Mouse (Mus musculus) forebrain, embryonic 15.5 days (tissue): ENCODE results near the gene Rtbdn. TPM values are rescaled to one million over a fixed set of nuclear protein-coding genes. Genes with fewer than 3 reads are reported as not detected.

Experiments
- ATAC-seq: fragments of 200-750 bp; cut with Nextera tagmentation; replicated peaks from 2 replicates; pipeline ENCODE4 v1.8.0; 2017; ENCODE audit warnings: mild to moderate bottlenecking, moderate TSS enrichment, moderate library complexity
- H3K27ac ChIP-seq: fragments of 300-500 bp; sonication (generic); replicated peaks from 2 replicates; pipeline ENCODE4 v1.5.1; 2015; ENCODE audit warnings: mild to moderate bottlenecking, inconsistent platforms
- H3K27me3 ChIP-seq: fragments of 300-500 bp; sonication (generic); 2 replicates; pipeline ENCODE4 v1.6.1; 2015; ENCODE audit warnings: inconsistent platforms
- H3K36me3 ChIP-seq: fragments of 300-500 bp; sonication (generic); 2 replicates; pipeline ENCODE4 v1.6.1; 2015; ENCODE audit warnings: mild to moderate bottlenecking, inconsistent platforms
- H3K4me1 ChIP-seq: fragments of 300-500 bp; sonication (generic); 2 replicates; pipeline ENCODE4 v1.6.1; 2015; ENCODE audit warnings: inconsistent platforms
- H3K4me2 ChIP-seq: fragments of 300-500 bp; sonication (generic); replicated peaks from 2 replicates; pipeline ENCODE4 v1.6.1; 2015; ENCODE audit warnings: mild to moderate bottlenecking, inconsistent platforms
- H3K4me3 ChIP-seq: fragments of 300-500 bp; sonication (generic); 2 replicates; pipeline ENCODE4 v1.5.1; 2015; ENCODE audit warnings: mild to moderate bottlenecking, inconsistent platforms
- H3K9ac ChIP-seq: fragments of 300-500 bp; sonication (generic); replicated peaks from 2 replicates; pipeline ENCODE4 v1.6.1; 2015; ENCODE audit warnings: mild to moderate bottlenecking, inconsistent platforms
- H3K9me3 ChIP-seq: fragments of 300-500 bp; sonication (generic); 2 replicates; pipeline ENCODE4 v1.6.1; 2016; ENCODE audit warnings: inconsistent platforms
- WGBS: fragments of 180-500 bp; shearing (Covaris S2); methylation state at CpG from one replicate; pipeline ENCODE4 v1.1.7; 2015; ENCODE audit warnings: mixed read lengths; 5-methylcytosine and 5-hydroxymethylcytosine counted together
- polyA plus RNA-seq: library from polyadenylated mRNA; unstranded; fragments of >200 nt; fragmentation: Nextera tagmentation; extraction: Ambion mirVana; gene quantifications from 2 replicates; pipeline ENCODE4 v1.2.1, GENCODE M21; 2015

Rtbdn gene
- polyA plus RNA-seq, 1 experiment from 2014 or later, result 2.0 TPM

- Histone ChIP-seq H3K4me3 (peak overlapping the region; percentile 54), H3K9me3 (no peaks in the 10 kb centered on the region), H3K4me1 (peaks cover 73% of the 10 kb centered on the region), H3K4me2 (peak overlapping the region; percentile 90), H3K9ac (peak overlapping the region; percentile 52), H3K27ac (0 out of 2 replicates have a peak overlapping the region, but pooled peaks have one; percentile 44), H3K27me3 (peaks cover 13% of the 10 kb centered on the region; the same call in 1 of the 2 replicates), H3K36me3 (peaks cover 28% of the 10 kb centered on the region)
- ATAC-seq, result no peak
- 2% methylated on average over 25 of the region's 25 CpGs for WGBS
These were observed 30.1 kb downstream of the Rtbdn start for GRCm38 (mm10) chr8:84976763-84977434.

- 2% methylated on average over 70 of the region's 70 CpGs for WGBS
- peaks cover 13% of the 10 kb centered on the region; the same call in 1 of the 2 replicates for H3K27me3 ChIP-seq
- H3K4me2 ChIP-seq, result peak overlapping the region; percentile 90
- no peak for ATAC-seq
- H3K4me1 ChIP-seq, result peaks cover 68% of the 10 kb centered on the region
- peak overlapping the region; percentile 52 for H3K9ac ChIP-seq
- 0 out of 2 replicates have a peak overlapping the region, but pooled peaks have one; percentile 5 for H3K27ac ChIP-seq
- no peaks in the 10 kb centered on the region for H3K9me3 ChIP-seq
- H3K36me3 ChIP-seq, result peaks cover 20% of the 10 kb centered on the region
- peak overlapping the region; percentile 54 for H3K4me3 ChIP-seq
These were observed 30.9 kb downstream of the Rtbdn start for GRCm38 (mm10) chr8:84977435-84978247.

GRCm38 (mm10) chr8:84978248-84978940 lies 31.6 kb downstream of the Rtbdn start, which contains the start of gene Junb:
Gene Junb (minus strand): TSS chr8:84978718.
- peaks cover 13% of the 10 kb centered on the region; the same call in 1 of the 2 replicates for H3K27me3 ChIP-seq
- peak within 1 kb of the TSS; percentile 31 for H3K27ac ChIP-seq
- H3K4me1 ChIP-seq, result peaks cover 65% of the 10 kb centered on the region
- H3K4me3 ChIP-seq, result peak within 1 kb of the TSS; percentile 54
- peaks cover 14% of the 10 kb centered on the region; the same call in 1 of the 2 replicates for H3K36me3 ChIP-seq
- peak within 1 kb of the TSS; percentile 90 for H3K4me2 ChIP-seq
- ATAC-seq, result peak; percentile 34
- no peaks in the 10 kb centered on the region for H3K9me3 ChIP-seq
- peak within 1 kb of the TSS; percentile 52 for H3K9ac ChIP-seq
- under 1% methylated on average over 63 of the region's 63 CpGs for WGBS

- 3% methylated on average over 42 of the region's 42 CpGs for WGBS
- Histone ChIP-seq H3K4me1 (peaks cover 67% of the 10 kb centered on the region), H3K27me3 (peaks cover 13% of the 10 kb centered on the region; the same call in 1 of the 2 replicates), H3K9me3 (no peaks in the 10 kb centered on the region), H3K27ac (peak overlapping the region; percentile 31), H3K4me3 (peak overlapping the region; percentile 33), H3K36me3 (0 out of 2 replicates have a peak, but pooled peaks cover 5% of the 10 kb centered on the region), H3K4me2 (peak overlapping the region; percentile 90), H3K9ac (peak overlapping the region; percentile 1; the same call in 1 of the 2 replicates)
- ATAC-seq, result peak; percentile 33; the same call in 1 of the 2 replicates
These were observed 33.0 kb downstream of the Rtbdn start for GRCm38 (mm10) chr8:84979599-84980421.

GRCm38 (mm10) chr8:84980622-84981358 lies 34.0 kb downstream of the Rtbdn start:
- H3K4me2 ChIP-seq, result no peak overlapping the region; the same call in 1 of the 2 replicates
- H3K27ac ChIP-seq, result no peak overlapping the region
- ATAC-seq, result no peak
- WGBS, result 40% methylated on average over 11 of the region's 11 CpGs
- peaks cover 13% of the 10 kb centered on the region; the same call in 1 of the 2 replicates for H3K27me3 ChIP-seq
- H3K9ac ChIP-seq, result no peak overlapping the region
- H3K4me3 ChIP-seq, result peak overlapping the region; percentile 33; the same call in 1 of the 2 replicates
- no peaks in the 10 kb centered on the region for H3K9me3 ChIP-seq
- no peaks in the 10 kb centered on the region for H3K36me3 ChIP-seq
- peaks cover 67% of the 10 kb centered on the region for H3K4me1 ChIP-seq

GRCm38 (mm10) chr8:84981644-84982498 lies 35.1 kb downstream of the Rtbdn start:
- WGBS, result 85% methylated on average over 15 of the region's 15 CpGs
- Histone ChIP-seq H3K36me3 (no peaks in the 10 kb centered on the region), H3K9me3 (no peaks in the 10 kb centered on the region), H3K4me2 (no peak overlapping the region), H3K27ac (no peak overlapping the region), H3K9ac (no peak overlapping the region), H3K27me3 (peaks cover 16% of the 10 kb centered on the region; the same call in 1 of the 2 replicates), H3K4me3 (no peak overlapping the region), H3K4me1 (peaks cover 61% of the 10 kb centered on the region)
- no peak for ATAC-seq

- Histone ChIP-seq H3K9me3 (no peaks in the 10 kb centered on the region), H3K27ac (no peak overlapping the region), H3K4me3 (no peak overlapping the region), H3K9ac (no peak overlapping the region), H3K36me3 (no peaks in the 10 kb centered on the region), H3K4me2 (no peak overlapping the region), H3K4me1 (peaks cover 54% of the 10 kb centered on the region), H3K27me3 (peaks cover 11% of the 10 kb centered on the region; the same call in 1 of the 2 replicates)
- no peak for ATAC-seq
- WGBS, result 66% methylated on average over 3 of the region's 3 CpGs
These were observed 35.8 kb downstream of the Rtbdn start for GRCm38 (mm10) chr8:84982499-84983011.

GRCm38 (mm10) chr8:84984294-84985048 lies 37.7 kb downstream of the Rtbdn start:
- Histone ChIP-seq H3K4me3 (no peak overlapping the region), H3K27me3 (peaks cover 12% of the 10 kb centered on the region; the same call in 1 of the 2 replicates), H3K9ac (0 out of 2 replicates have a peak overlapping the region, but pooled peaks have one; percentile 61), H3K9me3 (no peaks in the 10 kb centered on the region), H3K4me2 (peak overlapping the region; percentile 99), H3K27ac (peak overlapping the region; percentile 85; the same call in 1 of the 2 replicates), H3K36me3 (no peaks in the 10 kb centered on the region), H3K4me1 (peaks cover 38% of the 10 kb centered on the region)
- 15% methylated on average over 16 of the region's 16 CpGs for WGBS
- ATAC-seq, result no peak

- peak overlapping the region; percentile 60 for H3K4me3 ChIP-seq
These were observed 38.4 kb downstream of the Rtbdn start for GRCm38 (mm10) chr8:84985049-84985683.

More at GRCm38 (mm10) chr8:84985049-84985683, 38.4 kb downstream of the Rtbdn start:
- ATAC-seq, result no peak; the same call in 1 of the 2 replicates
- Histone ChIP-seq H3K27me3 (peaks cover 12% of the 10 kb centered on the region; the same call in 1 of the 2 replicates), H3K27ac (peak overlapping the region; percentile 85), H3K4me1 (peaks cover 35% of the 10 kb centered on the region), H3K9me3 (no peaks in the 10 kb centered on the region), H3K9ac (peak overlapping the region; percentile 61), H3K4me2 (peak overlapping the region; percentile 99), H3K36me3 (no peaks in the 10 kb centered on the region)
- WGBS, result under 1% methylated on average over 23 of the region's 23 CpGs
